Mouse (Mus musculus) liver, postnatal 0 days (tissue): ENCODE data around the gene Ap2s1.

Experiments
- CTCF ChIP-seq: sonication (generic); IDR thresholded peaks from 2 replicates; pipeline ENCODE4 v1.5.1; 2016; ENCODE audit warnings: antibody characterized with exemption, low read depth
- EP300 ChIP-seq: IDR thresholded peaks from 2 replicates; pipeline ENCODE4 v1.6.1; 2016; ENCODE audit warnings: antibody characterized with exemption, low read depth, mild to moderate bottlenecking

DNA sequence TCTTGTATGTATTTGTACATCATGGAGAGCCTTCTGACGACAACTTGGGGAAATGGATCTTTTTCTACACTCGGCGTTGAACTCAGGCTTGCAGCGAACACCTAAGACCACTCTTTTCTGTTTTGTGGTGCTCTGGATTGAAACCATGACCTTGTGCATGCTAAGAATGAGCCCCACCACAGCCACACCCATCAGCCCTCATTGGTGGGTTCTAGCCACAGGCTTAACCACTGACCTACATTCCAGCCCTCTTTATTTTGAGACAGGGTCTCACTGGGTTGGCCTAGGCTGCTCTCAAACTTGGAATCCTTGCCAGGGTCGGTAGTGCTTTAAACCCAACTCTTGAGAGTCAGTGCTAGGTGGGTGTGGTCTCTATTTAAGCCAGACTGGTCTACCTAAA lies 56.7 kb downstream of the Ap2s1 start:
- TF ChIP-seq CTCF (no peak), EP300 (no peak)
